Mouse (Mus musculus): ENCODE measurements around the gene Cdk11b. TPM values are rescaled to one million over a fixed set of nuclear protein-coding genes. Genes with fewer than 3 reads are reported as not detected.
"Not testable (repeated sequence)": the region's sequence is repeated elsewhere in the genome, so short reads cannot be mapped to it uniquely, and the experiment has no call there.

Cdk11b gene
- total and polyA plus RNA-seq, 3 experiments: 56.6 to 249 (median 113) TPM

GRCm38 (mm10) chr4:155643531-155643930 lies 18.9 kb downstream of the Cdk11b start:
- Histone ChIP-seq H3K36me3 (ENCODE audit: control insufficient read depth in 1 of 2, insufficient read depth in 2 of 2, low read length in 2 of 2) (peaks cover 0 to 20% of the 10 kb centered on the region in 2 experiments; a peak in 2 of 4 replicates), H3K9me3 (replicated peaks; ENCODE audit: insufficient read depth, low read length) (no peaks in the 10 kb centered on the region), H3K27ac (ENCODE audit: control insufficient read depth, low read depth, low read length) (no peak overlapping the region), H3K79me2 (ENCODE audit: control insufficient read depth, insufficient read depth, low read length, poor library complexity) (no peaks in the 10 kb centered on the region), H3K4me1 (ENCODE audit: control insufficient read depth in 1 of 2, insufficient read depth in 2 of 2, low read length in 2 of 2) (no peaks in the 10 kb centered on the region), H3K27me3 (ENCODE audit: control insufficient read depth in 1 of 2, insufficient read depth in 2 of 2, low read length in 2 of 2) (no peaks in the 10 kb centered on the region), H3K4me3 (ENCODE audit: control insufficient read depth in 1 of 2, insufficient read depth in 1 of 2, low read depth in 2 of 2, low read length in 2 of 2) (no peak overlapping the region), H3K9ac (ENCODE audit: control insufficient read depth, low read depth, low read length, poor library complexity, severe bottlenecking) (no peak overlapping the region)
- TF ChIP-seq NELFE (IDR thresholded peaks at IDR 0.05; ENCODE audit: low read depth, low read length) (no peak), MAZ (IDR thresholded peaks at IDR 0.05; ENCODE audit: low read depth, low read length) (no peak), TAL1 (IDR thresholded peaks at IDR 0.05; ENCODE audit: low read length) (no peak), ZKSCAN1 (IDR thresholded peaks at IDR 0.05; ENCODE audit: low read depth, low read length) (no peak), ZNF384 (IDR thresholded peaks at IDR 0.05; ENCODE audit: low read depth, low read length) (no peak), MYC (IDR thresholded peaks at IDR 0.05; ENCODE audit: low read depth, low read length) (no peak), POLR2AphosphoS2 (IDR thresholded peaks at IDR 0.05; ENCODE audit: low read length) (no peak), KAT2A (conservative IDR thresholded peaks at IDR 0.05; ENCODE audit: low read depth, low read length) (no peak), JUND (IDR thresholded peaks at IDR 0.05; ENCODE audit: low read depth, low read length) (no peak), GABPA (IDR thresholded peaks at IDR 0.05; ENCODE audit: low read depth, low read length) (no peak), ELF1 (IDR thresholded peaks at IDR 0.05; ENCODE audit: low read depth, low read length) (no peak), RCOR1 (IDR thresholded peaks at IDR 0.05; ENCODE audit: low read depth, low read length) (no peak), BHLHE40 (IDR thresholded peaks at IDR 0.05; ENCODE audit: borderline replicate concordance, low read depth, low read length) (no peak), GATA1 (IDR thresholded peaks at IDR 0.05; ENCODE audit: low read depth, low read length) (no peak)
- no peak for DNase-seq (ENCODE audit: low read depth, low spot score)

GRCm38 (mm10) chr4:155645308-155645707 lies 20.7 kb downstream of the Cdk11b start, which contains the start of gene Gm10563:
Gene Gm10563, minus strand, starts transcription at chr4:155645408.
- H3K79me2 ChIP-seq (ENCODE audit: control insufficient read depth, insufficient read depth, low read length, poor library complexity); DNase-seq (ENCODE audit: low read depth, low spot score); H3K4me3 ChIP-seq (ENCODE audit: control insufficient read depth in 1 of 2, insufficient read depth in 1 of 2, low read depth in 2 of 2, low read length in 2 of 2); H3K27ac ChIP-seq (ENCODE audit: control insufficient read depth, low read depth, low read length); H3K4me1 ChIP-seq (ENCODE audit: control insufficient read depth in 1 of 2, insufficient read depth in 2 of 2, low read length in 2 of 2); H3K9ac ChIP-seq (ENCODE audit: control insufficient read depth, low read depth, low read length, poor library complexity, severe bottlenecking); H3K27me3 ChIP-seq (ENCODE audit: control insufficient read depth in 1 of 2, insufficient read depth in 2 of 2, low read length in 2 of 2); H3K9me3 ChIP-seq (replicated peaks; ENCODE audit: insufficient read depth, low read length): not testable (repeated sequence)
- peaks cover 0 to 21% of the 10 kb centered on the region in 2 experiments; a peak in 2 of 4 replicates for H3K36me3 ChIP-seq (ENCODE audit: control insufficient read depth in 1 of 2, insufficient read depth in 2 of 2, low read length in 2 of 2)

GRCm38 (mm10) chr4:155645721-155646120 lies 21.1 kb downstream of the Cdk11b start:
- H3K79me2 ChIP-seq (ENCODE audit: control insufficient read depth, insufficient read depth, low read length, poor library complexity): no peaks in the 10 kb centered on the region
- H3K9ac ChIP-seq (ENCODE audit: control insufficient read depth, low read depth, low read length, poor library complexity, severe bottlenecking): no peak overlapping the region
- H3K4me3 ChIP-seq (ENCODE audit: control insufficient read depth in 1 of 2, insufficient read depth in 1 of 2, low read depth in 2 of 2, low read length in 2 of 2): no peak overlapping the region
- H3K27ac ChIP-seq (ENCODE audit: control insufficient read depth, low read depth, low read length): no peak overlapping the region
- H3K4me1 ChIP-seq (ENCODE audit: control insufficient read depth in 1 of 2, insufficient read depth in 2 of 2, low read length in 2 of 2): no peaks in the 10 kb centered on the region
- DNase-seq (ENCODE audit: low read depth, low spot score): no peak
- H3K36me3 ChIP-seq (ENCODE audit: control insufficient read depth in 1 of 2, insufficient read depth in 2 of 2, low read length in 2 of 2): peaks cover 0 to 22% of the 10 kb centered on the region in 2 experiments; a peak in 2 of 4 replicates
- no peaks in the 10 kb centered on the region for H3K27me3 ChIP-seq (ENCODE audit: control insufficient read depth in 1 of 2, insufficient read depth in 2 of 2, low read length in 2 of 2)
- H3K9me3 ChIP-seq (replicated peaks; ENCODE audit: insufficient read depth, low read length): no peaks in the 10 kb centered on the region
- TF ChIP-seq MAZ (IDR thresholded peaks at IDR 0.05; ENCODE audit: low read depth, low read length): no peak
- no peak for TF ChIP-seq MEF2A (IDR thresholded peaks at IDR 0.05; ENCODE audit: extremely low read depth, insufficient replicate concordance, low read depth, low read length, poor library complexity, severe bottlenecking)
- no peak for TF ChIP-seq GATA1 (IDR thresholded peaks at IDR 0.05; ENCODE audit: low read depth, low read length)
- TF ChIP-seq NELFE (IDR thresholded peaks at IDR 0.05; ENCODE audit: low read depth, low read length): no peak
- TF ChIP-seq USF2 (IDR thresholded peaks at IDR 0.05; ENCODE audit: borderline replicate concordance in 1 of 2, insufficient read depth in 1 of 2, low read depth in 1 of 2, low read length in 2 of 2): no peak
- no peak for TF ChIP-seq E2F4 (IDR thresholded peaks at IDR 0.05; ENCODE audit: borderline replicate concordance, low read depth, low read length)
- TF ChIP-seq ZMIZ1 (IDR thresholded peaks at IDR 0.05; ENCODE audit: low read depth, low read length): no peak
- no peak for TF ChIP-seq ZC3H11A (IDR thresholded peaks at IDR 0.05; ENCODE audit: low read depth, low read length)
- no peak for TF ChIP-seq SIN3A (IDR thresholded peaks at IDR 0.05; ENCODE audit: low read length)
- TF ChIP-seq POLR2AphosphoS5 (IDR thresholded peaks at IDR 0.05; ENCODE audit: borderline replicate concordance, low read depth, low read length): no peak
- TF ChIP-seq MAFK (IDR thresholded peaks at IDR 0.05; ENCODE audit: borderline replicate concordance, low read depth, low read length): no peak
- no peak for TF ChIP-seq CHD1 (IDR thresholded peaks at IDR 0.05; ENCODE audit: low read depth, low read length)
- TF ChIP-seq USF1 (IDR thresholded peaks at IDR 0.05; ENCODE audit: low read depth, low read length): no peak
- no peak for TF ChIP-seq CHD2 (IDR thresholded peaks at IDR 0.05; ENCODE audit: low read length)
- TF ChIP-seq SMC3 (IDR thresholded peaks at IDR 0.05; ENCODE audit: low read depth, low read length): no peak
- no peak for TF ChIP-seq TCF12 (IDR thresholded peaks at IDR 0.05; ENCODE audit: low read depth, low read length)
